13 mouse cellular contexts compared by ENCODE assay signal in genomic region chr16:94608706-94609594, GRCm38 (mm10). TPM values are rescaled to one million over a fixed set of nuclear protein-coding genes. Genes with fewer than 3 reads are reported as not detected.
DNase-seq lines count a peak whose midpoint lies in the region; ATAC-seq and TF ChIP-seq lines count a peak whose summit lies in the region.
"Had no signal": no experiment of that assay in that cellular context is flagged by ENCODE, and none has a peak within 500 bp of the region (broad histone marks: within the 10 kb centered on the region; RNA-seq: fewer than 3 reads in every experiment).

No protein-coding gene starts in this region.

- no peaks in the 10 kb centered on the region for H3K9me3 ChIP-seq in lung, postnatal 0 days (ENCODE audit: low read length)
- no peaks in the 10 kb centered on the region for H3K9me3 ChIP-seq in hindbrain, embryonic 10.5 days
- H3K9me3 ChIP-seq: limb, embryonic 10.5 days; liver, embryonic 15.5 days had no signal

- WGBS in lung, postnatal 0 days = 76% methylated on average over 9 of the region's 9 CpGs
- 94% methylated on average over 9 of the region's 9 CpGs for WGBS in hindbrain, embryonic 10.5 days

- H3K4me3 ChIP-seq in lung, postnatal 0 days (ENCODE audit: low read depth, low read length) = no peak overlapping the region
- no peak overlapping the region for H3K4me3 ChIP-seq in embryonic fibroblast, embryonic 13.5 days (ENCODE audit: insufficient read depth, low read length)
- H3K4me3 ChIP-seq in hindbrain, embryonic 10.5 days = no peak overlapping the region
- H3K4me3 ChIP-seq: limb, embryonic 10.5 days; liver, embryonic 15.5 days had no signal

- DNase-seq in frontal cortex, postnatal 36 days (ENCODE audit: low spot score in 2 of 2) = no peak
- peak; percentile 23 for DNase-seq in lung, postnatal 0 days (ENCODE audit: low spot score)
- DNase-seq in lung, postnatal 14 days = no peak
- DNase-seq in embryo, embryonic 9.5 days (ENCODE audit: extremely low spot score) = no peak
- no peak for DNase-seq in thymus, adult 18-20 months
- DNase-seq in hindbrain, embryonic 10.5 days (ENCODE audit: low spot score) = no peak

- peak overlapping the region; percentile 15; the same call in 1 of the 2 replicates for H3K27ac ChIP-seq in lung, postnatal 0 days (ENCODE audit: low read length)
- H3K27ac ChIP-seq in embryonic fibroblast, embryonic 13.5 days (ENCODE audit: insufficient read depth, low read length) = peak overlapping the region; percentile 41; the same call in 1 of the 2 replicates
- H3K27ac ChIP-seq in hindbrain, embryonic 10.5 days = no peak overlapping the region
- H3K27ac ChIP-seq: hindbrain, postnatal 0 days; kidney, postnatal 0 days; limb, embryonic 10.5 days; liver, embryonic 15.5 days had no signal

- no peak overlapping the region for H3K4me2 ChIP-seq in lung, postnatal 0 days (replicated peaks; ENCODE audit: low read depth, low read length)
- H3K4me2 ChIP-seq: liver, embryonic 15.5 days had no signal

- H3K36me3 ChIP-seq in lung, postnatal 0 days (ENCODE audit: insufficient read depth, low read length) = no peaks in the 10 kb centered on the region
- peaks cover 11% of the 10 kb centered on the region; the same call in 1 of the 2 replicates for H3K36me3 ChIP-seq in hindbrain, embryonic 10.5 days

- TF ChIP-seq POLR2A in embryonic fibroblast, embryonic 13.5 days (IDR thresholded peaks at IDR 0.05; ENCODE audit: low read depth, low read length) = no peak

- no peak for TF ChIP-seq CTCF in lung, postnatal 0 days (IDR thresholded peaks at IDR 0.05)
- no peak for TF ChIP-seq CTCF in embryonic fibroblast, embryonic 13.5 days (IDR thresholded peaks at IDR 0.05; ENCODE audit: borderline replicate concordance, insufficient read depth, low read length)

- peaks cover 3% of the 10 kb centered on the region; the same call in 1 of the 2 replicates for H3K4me1 ChIP-seq in lung, postnatal 0 days (ENCODE audit: insufficient read depth, low read depth, low read length)
- peaks cover 7% of the 10 kb centered on the region for H3K4me1 ChIP-seq in embryonic fibroblast, embryonic 13.5 days (ENCODE audit: control insufficient read depth, insufficient read depth, low read length)
- peaks cover 3% of the 10 kb centered on the region; the same call in 1 of the 2 replicates for H3K4me1 ChIP-seq in hindbrain, embryonic 10.5 days (replicated peaks)

- H3K9ac ChIP-seq in lung, postnatal 0 days (replicated peaks; ENCODE audit: low read depth) = no peak overlapping the region
- H3K9ac ChIP-seq: liver, embryonic 15.5 days had no signal

- 0 out of 2 replicates have a peak, but pooled peaks have one; percentile 11 for ATAC-seq in frontal cortex, adult (ENCODE audit: low TSS enrichment)
- no peak for ATAC-seq in lung, postnatal 0 days
- ATAC-seq: forebrain, embryonic 14.5 days; hindbrain, postnatal 0 days had no signal

- H3K27me3 ChIP-seq in lung, postnatal 0 days (replicated peaks; ENCODE audit: insufficient read depth, low read length) = no peaks in the 10 kb centered on the region
- H3K27me3 ChIP-seq in hindbrain, embryonic 10.5 days (ENCODE audit: insufficient read depth, poor library complexity, severe bottlenecking) = no peaks in the 10 kb centered on the region
- H3K27me3 ChIP-seq: liver, embryonic 15.5 days had no signal

- no peak for TF ChIP-seq EP300 in lung, postnatal 0 days (IDR thresholded peaks at IDR 0.05)

RNA-seq across cellular contexts. Expression of gene Dyrk1a, which starts 39.1 kb away (rescaled TPM):
- polyA plus RNA-seq in lung, postnatal 0 days (2015; fragmentation: Nextera tagmentation; extraction: Ambion mirVana) = 7.7 and 8.0 TPM in 2 replicates
- 46.2 and 50.5 TPM in 2 replicates for polyA plus RNA-seq in embryonic fibroblast, embryonic 13.5 days (2011; ENCODE audit: insufficient read length, low read depth, missing spikeins)
- polyA plus RNA-seq in hindbrain, embryonic 10.5 days (2016; fragmentation: Nextera tagmentation; extraction: Ambion mirVana) = 7.8 and 9.5 TPM in 2 replicates
